Mouse (Mus musculus) small intestine, adult 2 months (tissue): ENCODE data around the gene Taok1. TPM values are rescaled to one million over a fixed set of nuclear protein-coding genes. Genes with fewer than 3 reads are reported as not detected.
A peak's percentile ranks its signal among the peaks of the same experiment; 100 is the strongest.
"Not testable (repeated sequence)": the region's sequence is repeated elsewhere in the genome, so short reads cannot be mapped to it uniquely, and the experiment has no call there.

Experiments used
- H3K27ac ChIP-seq: fragments of 200-500 bp; 2 replicates; pipeline ENCODE4 v1.5.1; 2012; ENCODE audit warnings: low read depth, low read length, control low read depth, inconsistent platforms; ENCODE audit not compliant: insufficient read depth
- H3K27me3 ChIP-seq: fragments of 200-500 bp; 2 replicates; pipeline ENCODE4 v1.6.1; 2012; ENCODE audit warnings: mild to moderate bottlenecking, moderate library complexity, low read length, inconsistent platforms; ENCODE audit not compliant: control insufficient read depth, insufficient read depth
- H3K36me3 ChIP-seq: fragments of 200-500 bp; 2 replicates; pipeline ENCODE4 v1.6.1; 2012; ENCODE audit warnings: mild to moderate bottlenecking, low read length, control low read depth, inconsistent platforms; ENCODE audit not compliant: control insufficient read depth, insufficient read depth
- H3K4me1 ChIP-seq: fragments of 200-500 bp; 2 replicates; pipeline ENCODE4 v1.6.1; 2012; ENCODE audit warnings: low read length, inconsistent platforms, mixed read lengths; ENCODE audit not compliant: control insufficient read depth, insufficient read depth, insufficient read length
- H3K4me3 ChIP-seq: fragments of 200-500 bp; 2 replicates; pipeline ENCODE4 v1.5.1; 2012; ENCODE audit warnings: low read depth, mild to moderate bottlenecking, control low read depth, inconsistent platforms, low read length, moderate library complexity
- CTCF ChIP-seq: fragments of 200-500 bp; IDR thresholded peaks from 2 replicates; pipeline ENCODE4 v1.5.1; 2012; ENCODE audit warnings: low read depth, mild to moderate bottlenecking, control low read depth, inconsistent platforms, low read length, moderate library complexity, mixed read lengths; ENCODE audit not compliant: insufficient replicate concordance, insufficient read length; ENCODE audit errors: extremely low read depth
- POLR2A ChIP-seq: fragments of 200-500 bp; IDR thresholded peaks from 2 replicates; pipeline ENCODE4 v1.6.1; 2012; ENCODE audit warnings: low read depth, mild to moderate bottlenecking, control low read depth, inconsistent platforms, low read length, moderate library complexity
- WGBS: fragments of 180-500 bp; shearing (Covaris S2); methylation state at CpG from one replicate; pipeline ENCODE4 v1.1.7; 2018; 5-methylcytosine and 5-hydroxymethylcytosine counted together
- polyA plus RNA-seq: library from polyadenylated mRNA; depleted of rRNA; stranded (reverse); fragments of >200 nt; gene quantifications from 2 replicates; pipeline ENCODE4 v1.2.3, GENCODE M21; 2012; rRNA removed

Taok1 gene
- polyA plus RNA-seq, result 0.80 and 1.7 TPM in 2 replicates

- Histone ChIP-seq H3K36me3 (0 out of 2 replicates have a peak, but pooled peaks cover 2% of the 10 kb centered on the region), H3K27ac (peak within 1 kb of the TSS; percentile 91), H3K27me3 (no peaks in the 10 kb centered on the region), H3K4me1 (no peaks in the 10 kb centered on the region; the same call in none of the 2 replicates), H3K4me3 (peak within 1 kb of the TSS; percentile 82)
- peak; percentile 96 for TF ChIP-seq POLR2A
- TF ChIP-seq CTCF, result no peak
- WGBS, result 1% methylated on average over 70 of the region's 71 CpGs
These were observed at the start of gene Taok1 for GRCm38 (mm10) chr11:77607538-77608455. Gene Taok1 (minus strand): TSS chr11:77607815.

- not testable (repeated sequence) for H3K36me3 ChIP-seq, H3K4me3 ChIP-seq, H3K27me3 ChIP-seq, H3K4me1 ChIP-seq, H3K27ac ChIP-seq
- 95% methylated on average over 4 of the region's 4 CpGs for WGBS
These were observed 46.0 kb upstream of the Taok1 start for GRCm38 (mm10) chr11:77653406-77654190.

GRCm38 (mm10) chr11:77652484-77652883 lies 44.9 kb upstream of the Taok1 start:
- no peaks in the 10 kb centered on the region for H3K36me3 ChIP-seq
- H3K27ac ChIP-seq, result no peak overlapping the region
- no peaks in the 10 kb centered on the region for H3K4me1 ChIP-seq
- WGBS, result 55% methylated on average over 6 of the region's 6 CpGs
- TF ChIP-seq POLR2A (no peak), CTCF (no peak)
- no peaks in the 10 kb centered on the region for H3K27me3 ChIP-seq
- H3K4me3 ChIP-seq, result no peak overlapping the region

GRCm38 (mm10) chr11:77648878-77649277 lies 41.3 kb upstream of the Taok1 start:
- TF ChIP-seq CTCF, result no peak
- no peak for TF ChIP-seq POLR2A
- Histone ChIP-seq H3K4me1 (no peaks in the 10 kb centered on the region), H3K27me3 (no peaks in the 10 kb centered on the region), H3K27ac (no peak overlapping the region), H3K36me3 (no peaks in the 10 kb centered on the region), H3K4me3 (no peak overlapping the region)
- WGBS, result 63% methylated on average over 7 of the region's 7 CpGs

GRCm38 (mm10) chr11:77645481-77645880 lies 37.9 kb upstream of the Taok1 start:
- Histone ChIP-seq H3K27ac (no peak overlapping the region), H3K4me1 (no peaks in the 10 kb centered on the region), H3K27me3 (no peaks in the 10 kb centered on the region), H3K4me3 (no peak overlapping the region), H3K36me3 (no peaks in the 10 kb centered on the region)
- 80% methylated on average over 4 of the region's 4 CpGs for WGBS
- TF ChIP-seq POLR2A (no peak), CTCF (no peak)

- WGBS, result 82% methylated on average over 8 of the region's 9 CpGs
- TF ChIP-seq POLR2A, result no peak
- no peak for TF ChIP-seq CTCF
These were observed 33.8 kb upstream of the Taok1 start for GRCm38 (mm10) chr11:77641390-77641789.

GRCm38 (mm10) chr11:77630257-77630670 lies 22.6 kb upstream of the Taok1 start:
- peak overlapping the region; percentile 46 for H3K4me3 ChIP-seq
- H3K27me3 ChIP-seq, result no peaks in the 10 kb centered on the region
- peaks cover 2% of the 10 kb centered on the region; the same call in 1 of the 2 replicates for H3K4me1 ChIP-seq
- H3K36me3 ChIP-seq, result no peaks in the 10 kb centered on the region
- H3K27ac ChIP-seq, result no peak overlapping the region
- TF ChIP-seq POLR2A (no peak), CTCF (peak; percentile 86; the same call in 1 of the 2 replicates)
- 1% methylated on average over 8 of the region's 8 CpGs for WGBS

More at GRCm38 (mm10) chr11:77641390-77641789, 33.8 kb upstream of the Taok1 start:
- Histone ChIP-seq H3K27me3 (no peaks in the 10 kb centered on the region), H3K36me3 (no peaks in the 10 kb centered on the region), H3K4me1 (no peaks in the 10 kb centered on the region), H3K27ac (no peak overlapping the region), H3K4me3 (no peak overlapping the region)
